Mouse (Mus musculus) hindbrain, embryonic 12.5 days (tissue): ENCODE measurements around the gene Pfpl. TPM values are rescaled to one million over a fixed set of nuclear protein-coding genes. Genes with fewer than 3 reads are reported as not detected.

Experiments used
- ATAC-seq: fragments of 200-750 bp; cut with Nextera tagmentation; 2 replicates; pipeline ENCODE4 v1.8.0; 2017; ENCODE audit warnings: moderate TSS enrichment; ENCODE audit not compliant: low FRiP score
- H3K27ac ChIP-seq: fragments of 300-500 bp; sonication (generic); 2 replicates; pipeline ENCODE4 v1.5.1; 2016; ENCODE audit warnings: mild to moderate bottlenecking
- H3K27me3 ChIP-seq: fragments of 300-500 bp; sonication (generic); 2 replicates; pipeline ENCODE4 v1.6.1; 2016; ENCODE audit warnings: mild to moderate bottlenecking
- H3K36me3 ChIP-seq: fragments of 300-500 bp; sonication (generic); 2 replicates; pipeline ENCODE4 v1.6.1; 2016; ENCODE audit warnings: mild to moderate bottlenecking
- H3K4me1 ChIP-seq: fragments of 300-500 bp; sonication (generic); 2 replicates; pipeline ENCODE4 v1.6.1; 2016
- H3K4me2 ChIP-seq: fragments of 300-500 bp; sonication (generic); replicated peaks from 2 replicates; pipeline ENCODE4 v1.6.1; 2016; ENCODE audit warnings: mild to moderate bottlenecking
- H3K4me3 ChIP-seq: fragments of 300-500 bp; sonication (generic); 2 replicates; pipeline ENCODE4 v1.5.1; 2016; ENCODE audit warnings: mild to moderate bottlenecking
- H3K9ac ChIP-seq: fragments of 300-500 bp; sonication (generic); 2 replicates; pipeline ENCODE4 v1.6.1; 2016; ENCODE audit warnings: mild to moderate bottlenecking, moderate library complexity
- H3K9me3 ChIP-seq: fragments of 300-500 bp; sonication (generic); replicated peaks from 2 replicates; pipeline ENCODE4 v1.6.1; 2016; ENCODE audit warnings: mild to moderate bottlenecking
- WGBS: fragments of 180-500 bp; shearing (Covaris S2); methylation state at CpG from one replicate; pipeline ENCODE4 v1.1.7; 2016; 5-methylcytosine and 5-hydroxymethylcytosine counted together
- polyA plus RNA-seq: library from polyadenylated mRNA; unstranded; fragments of >200 nt; fragmentation: Nextera tagmentation; extraction: Ambion mirVana; gene quantifications from 2 replicates; pipeline ENCODE4 v1.2.1, GENCODE M21; 2016

The Pfpl gene
- not detected in 2 replicates for polyA plus RNA-seq

DNA sequence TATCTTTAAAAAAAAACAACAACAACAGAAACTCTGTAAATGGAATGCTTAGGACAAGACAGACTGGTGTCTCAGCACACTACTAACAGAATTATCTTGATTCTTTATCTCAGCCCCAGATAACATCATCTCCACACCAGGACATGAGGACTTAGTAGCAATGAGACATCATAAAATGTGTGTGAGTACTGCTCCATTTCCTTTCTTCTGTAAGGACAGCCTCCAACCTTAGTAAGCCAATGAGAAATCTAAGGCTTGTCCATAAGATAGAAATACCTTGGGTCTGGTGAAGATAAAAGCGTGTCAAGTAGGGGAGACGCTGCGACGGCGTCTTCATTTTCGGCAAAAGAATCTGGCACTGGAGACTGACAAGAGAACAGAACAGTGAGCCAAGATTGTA is at the start of gene Pfpl:
TSS of gene Pfpl (plus strand) at position 301 of the 400 bp plus-strand sequence.
- Histone ChIP-seq H3K27ac (no peak within 1 kb of the TSS), H3K36me3 (no peaks in the 10 kb centered on the region), H3K27me3 (no peaks in the 10 kb centered on the region), H3K4me2 (no peak within 1 kb of the TSS), H3K4me3 (no peak within 1 kb of the TSS), H3K9ac (no peak within 1 kb of the TSS), H3K4me1 (no peaks in the 10 kb centered on the region), H3K9me3 (no peaks in the 10 kb centered on the region)
- 95% methylated on average over 6 of the region's 6 CpGs for WGBS
- no peak for ATAC-seq

DNA sequence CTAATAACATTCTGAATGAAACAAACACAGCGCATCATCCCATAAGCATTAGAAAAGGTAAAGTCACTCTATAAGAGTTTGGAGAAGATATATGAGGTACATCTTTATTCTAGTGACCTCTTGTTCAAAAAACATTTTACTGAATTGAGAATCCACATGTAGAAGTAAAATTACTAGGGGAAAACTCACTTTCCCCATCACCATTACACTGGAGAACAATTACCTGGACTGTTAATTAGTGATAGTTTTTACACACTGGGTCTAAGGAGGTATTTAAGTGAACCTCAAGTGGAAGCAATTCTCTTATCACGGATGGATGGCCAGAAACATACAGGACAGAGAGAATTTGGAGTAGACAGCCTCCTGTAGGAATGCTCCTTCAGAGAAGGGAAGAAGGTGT is 40.7 kb upstream of the Pfpl start, which contains the start of gene Olfr1440:
TSS of gene Olfr1440 (plus strand) at position 301 of the 400 bp plus-strand sequence.
- no peaks in the 10 kb centered on the region for H3K4me1 ChIP-seq
- ATAC-seq, result no peak
- H3K9ac ChIP-seq, result no peak within 1 kb of the TSS
- H3K9me3 ChIP-seq, result no peaks in the 10 kb centered on the region
- 91% methylated on average over 2 of the region's 2 CpGs for WGBS
- no peak within 1 kb of the TSS for H3K4me3 ChIP-seq
- no peak within 1 kb of the TSS for H3K4me2 ChIP-seq
- no peak within 1 kb of the TSS for H3K27ac ChIP-seq
- H3K27me3 ChIP-seq, result no peaks in the 10 kb centered on the region
- H3K36me3 ChIP-seq, result no peaks in the 10 kb centered on the region

DNA sequence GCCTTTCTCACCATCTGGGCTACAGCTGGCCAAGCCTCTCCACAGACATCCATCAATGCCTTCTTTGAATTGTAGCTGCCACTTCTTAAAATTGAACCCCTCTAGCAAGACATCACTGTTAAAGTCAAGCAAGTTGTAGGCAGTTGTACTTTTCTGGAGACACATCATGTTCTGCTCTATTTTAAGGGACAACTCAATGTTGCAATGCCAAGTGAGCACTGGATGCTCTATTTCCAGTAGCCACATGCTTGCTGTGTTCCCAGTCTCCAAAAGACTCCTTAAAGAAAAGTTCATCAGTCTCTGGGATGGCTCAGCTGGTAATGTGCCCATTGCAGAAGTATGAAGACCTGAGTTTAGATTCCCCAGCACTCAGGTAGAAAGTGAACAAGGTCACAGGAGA is 14.0 kb upstream of the Pfpl start:
- Histone ChIP-seq H3K9ac (no peak overlapping the region), H3K4me3 (no peak overlapping the region), H3K4me2 (no peak overlapping the region), H3K27ac (no peak overlapping the region), H3K36me3 (no peaks in the 10 kb centered on the region), H3K27me3 (no peaks in the 10 kb centered on the region), H3K9me3 (no peaks in the 10 kb centered on the region), H3K4me1 (no peaks in the 10 kb centered on the region)
- ATAC-seq, result no peak

DNA sequence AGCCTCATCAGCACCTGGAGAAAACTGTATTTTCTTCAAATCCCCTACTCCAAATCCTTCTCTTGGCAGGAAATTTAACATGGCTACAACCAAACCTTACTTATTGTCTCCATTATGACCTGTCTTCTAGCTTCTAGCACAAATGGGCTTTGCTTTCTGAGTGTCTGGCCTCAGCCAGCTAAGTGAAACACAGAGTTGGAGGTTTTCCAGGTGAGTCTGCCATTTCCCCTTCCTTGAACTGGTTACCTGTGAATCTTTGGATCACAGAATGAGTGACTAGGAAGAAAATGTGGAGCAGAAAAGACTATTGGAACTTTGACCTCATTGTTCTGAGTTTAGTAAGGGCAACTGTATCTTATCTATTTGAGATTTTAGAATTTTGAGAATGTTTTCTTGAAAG is 10.3 kb upstream of the Pfpl start, which contains the start of gene Olfr1441:
TSS of gene Olfr1441 (plus strand) at position 73 of the 400 bp plus-strand sequence.
- Histone ChIP-seq H3K36me3 (no peaks in the 10 kb centered on the region), H3K27me3 (no peaks in the 10 kb centered on the region), H3K4me3 (no peak within 1 kb of the TSS), H3K27ac (no peak within 1 kb of the TSS), H3K4me1 (no peaks in the 10 kb centered on the region), H3K9ac (no peak within 1 kb of the TSS), H3K4me2 (no peak within 1 kb of the TSS), H3K9me3 (no peaks in the 10 kb centered on the region)
- ATAC-seq, result no peak

DNA sequence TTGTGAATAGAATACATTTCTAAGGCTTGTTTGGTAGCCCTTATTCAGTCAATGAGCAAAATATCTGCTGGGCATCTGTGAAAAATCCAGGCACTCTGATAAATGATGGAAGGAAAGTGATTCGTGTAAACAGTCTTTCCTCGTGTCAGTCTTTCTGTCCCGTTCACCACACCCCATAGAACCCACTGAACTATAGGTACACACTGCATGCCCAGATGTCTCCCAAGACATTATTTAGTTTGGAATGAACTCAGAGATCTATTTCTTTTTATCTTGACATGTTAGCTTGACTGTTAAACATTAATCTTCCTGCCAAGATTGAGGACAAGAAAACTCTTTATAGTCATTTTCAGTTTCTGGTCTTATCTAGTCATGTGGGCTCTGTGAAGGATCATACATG is 9.4 kb upstream of the Pfpl start:
- H3K27ac ChIP-seq, result no peak overlapping the region
- no peaks in the 10 kb centered on the region for H3K4me1 ChIP-seq
- H3K36me3 ChIP-seq, result no peaks in the 10 kb centered on the region
- H3K9me3 ChIP-seq, result no peaks in the 10 kb centered on the region
- no peaks in the 10 kb centered on the region for H3K27me3 ChIP-seq
- 86% methylated on average over 3 of the region's 3 CpGs for WGBS
- H3K4me2 ChIP-seq, result no peak overlapping the region
- no peak overlapping the region for H3K9ac ChIP-seq
- no peak for ATAC-seq
- no peak overlapping the region for H3K4me3 ChIP-seq

DNA sequence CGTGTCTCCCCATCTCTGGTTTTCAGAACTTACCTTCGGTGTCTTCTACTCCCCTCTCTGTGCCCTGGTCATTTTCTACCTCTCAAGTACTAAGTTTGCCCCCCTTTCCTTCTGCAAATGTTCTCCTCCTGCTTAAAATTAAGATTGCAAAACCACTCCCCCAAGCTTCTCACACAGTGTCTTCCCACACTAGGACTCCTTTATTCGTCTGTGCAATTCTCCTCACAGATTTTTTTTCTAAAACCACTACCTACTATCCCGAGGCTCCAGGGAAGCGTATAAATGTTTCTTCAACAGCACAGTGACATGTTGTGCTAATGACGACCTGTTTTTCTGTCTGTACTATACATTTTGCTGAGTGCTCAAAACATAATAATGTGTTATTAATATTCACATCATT is 7.2 kb upstream of the Pfpl start:
- Histone ChIP-seq H3K4me1 (no peaks in the 10 kb centered on the region), H3K36me3 (no peaks in the 10 kb centered on the region), H3K27ac (no peak overlapping the region), H3K4me3 (no peak overlapping the region), H3K9me3 (no peaks in the 10 kb centered on the region), H3K4me2 (no peak overlapping the region), H3K27me3 (no peaks in the 10 kb centered on the region), H3K9ac (no peak overlapping the region)
- no peak for ATAC-seq
- WGBS, result 79% methylated on average over 6 of the region's 6 CpGs

DNA sequence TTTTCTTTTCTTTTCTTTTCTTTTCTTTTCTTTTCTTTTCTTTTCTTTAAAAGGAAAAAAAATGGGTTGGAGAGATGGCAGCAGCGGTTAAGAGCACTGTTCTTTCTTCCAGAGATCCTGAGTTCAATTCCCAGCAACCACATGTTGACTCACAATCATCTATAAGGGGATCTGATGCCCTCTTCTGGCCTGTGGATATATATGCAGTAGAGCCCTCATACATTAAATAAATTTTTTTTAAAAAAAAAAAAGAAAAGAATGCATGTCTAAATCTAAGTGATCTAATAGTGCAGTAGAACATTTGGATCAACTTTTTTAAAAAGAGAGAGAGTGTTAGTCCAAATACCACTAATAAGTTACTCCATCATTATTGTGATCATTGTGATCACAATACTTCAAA is 6.0 kb upstream of the Pfpl start:
- ATAC-seq, result no peak
- Histone ChIP-seq H3K4me1 (no peaks in the 10 kb centered on the region), H3K27me3 (no peaks in the 10 kb centered on the region), H3K36me3 (no peaks in the 10 kb centered on the region), H3K9ac (no peak overlapping the region), H3K4me3 (no peak overlapping the region), H3K4me2 (no peak overlapping the region), H3K27ac (no peak overlapping the region), H3K9me3 (no peaks in the 10 kb centered on the region)
- WGBS, result 80% methylated on average over 1 of the region's 1 CpGs

DNA sequence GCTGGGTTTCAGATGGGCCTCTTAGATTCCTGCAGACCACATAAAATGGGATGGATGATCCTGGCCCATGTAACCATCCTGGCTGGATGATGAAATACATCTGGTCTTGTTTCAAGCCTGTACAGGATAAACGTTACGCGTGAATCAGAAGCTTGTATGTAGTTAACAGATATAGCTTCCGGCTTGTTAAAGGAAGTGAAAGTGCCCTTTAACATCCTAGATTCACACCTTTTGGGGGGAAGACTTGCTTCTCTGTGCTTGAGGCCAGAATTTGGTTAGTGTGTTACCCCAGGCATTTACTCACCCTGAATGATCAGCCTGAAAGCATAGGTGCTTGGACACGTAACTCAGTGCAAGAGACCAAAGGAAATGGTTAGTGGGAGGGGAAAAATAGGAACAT is 604 bp upstream of the Pfpl start:
- Histone ChIP-seq H3K9me3 (no peaks in the 10 kb centered on the region), H3K4me3 (no peak overlapping the region), H3K9ac (no peak overlapping the region), H3K27ac (no peak overlapping the region), H3K36me3 (no peaks in the 10 kb centered on the region), H3K4me2 (no peak overlapping the region), H3K4me1 (no peaks in the 10 kb centered on the region), H3K27me3 (no peaks in the 10 kb centered on the region)
- 96% methylated on average over 5 of the region's 5 CpGs for WGBS
- no peak for ATAC-seq

DNA sequence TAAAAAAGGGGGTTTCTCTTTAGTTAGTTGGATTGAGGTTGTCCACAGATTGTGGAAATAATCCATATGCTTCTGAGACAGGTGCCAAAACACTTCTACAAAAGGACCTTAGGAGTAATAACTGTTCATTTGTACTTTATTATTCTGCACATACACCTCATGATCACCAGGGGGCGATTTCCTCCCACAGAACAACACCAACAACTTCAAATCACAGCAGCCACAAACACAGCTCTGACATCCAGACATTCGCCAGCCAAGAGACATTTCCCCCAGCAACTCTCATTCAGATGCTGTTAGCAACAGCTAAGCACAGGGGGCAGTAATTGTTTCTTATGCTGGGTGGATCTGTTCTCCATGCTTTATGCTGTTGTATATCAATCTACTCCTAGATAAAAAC is 5.3 kb downstream of the Pfpl start:
- Histone ChIP-seq H3K27me3 (no peaks in the 10 kb centered on the region), H3K9me3 (no peaks in the 10 kb centered on the region), H3K4me1 (no peaks in the 10 kb centered on the region), H3K9ac (no peak overlapping the region), H3K4me2 (no peak overlapping the region), H3K27ac (no peak overlapping the region), H3K36me3 (no peaks in the 10 kb centered on the region), H3K4me3 (no peak overlapping the region)
- 4% methylated on average over 2 of the region's 2 CpGs for WGBS
- peak; percentile 67 for ATAC-seq

DNA sequence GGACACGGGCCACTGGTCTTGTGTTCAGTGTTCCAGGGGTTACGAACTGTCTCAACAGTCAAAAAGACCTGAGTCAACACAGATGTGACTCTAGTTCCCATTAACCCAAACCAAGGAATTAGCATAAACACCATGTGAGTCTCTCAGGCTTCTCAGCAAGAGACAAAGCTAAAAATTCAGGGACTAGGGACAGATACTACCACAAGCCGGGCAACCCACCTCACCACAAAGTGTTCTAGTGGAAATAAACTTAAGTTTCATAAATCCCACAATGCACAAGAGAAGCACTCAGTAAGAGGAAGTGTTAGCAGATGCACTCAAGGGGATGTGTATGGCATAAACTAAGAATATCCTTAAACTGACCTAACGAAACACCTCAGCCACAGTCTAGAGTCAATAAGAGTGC is 7.3 kb downstream of the Pfpl start:
- ATAC-seq, result no peak

DNA sequence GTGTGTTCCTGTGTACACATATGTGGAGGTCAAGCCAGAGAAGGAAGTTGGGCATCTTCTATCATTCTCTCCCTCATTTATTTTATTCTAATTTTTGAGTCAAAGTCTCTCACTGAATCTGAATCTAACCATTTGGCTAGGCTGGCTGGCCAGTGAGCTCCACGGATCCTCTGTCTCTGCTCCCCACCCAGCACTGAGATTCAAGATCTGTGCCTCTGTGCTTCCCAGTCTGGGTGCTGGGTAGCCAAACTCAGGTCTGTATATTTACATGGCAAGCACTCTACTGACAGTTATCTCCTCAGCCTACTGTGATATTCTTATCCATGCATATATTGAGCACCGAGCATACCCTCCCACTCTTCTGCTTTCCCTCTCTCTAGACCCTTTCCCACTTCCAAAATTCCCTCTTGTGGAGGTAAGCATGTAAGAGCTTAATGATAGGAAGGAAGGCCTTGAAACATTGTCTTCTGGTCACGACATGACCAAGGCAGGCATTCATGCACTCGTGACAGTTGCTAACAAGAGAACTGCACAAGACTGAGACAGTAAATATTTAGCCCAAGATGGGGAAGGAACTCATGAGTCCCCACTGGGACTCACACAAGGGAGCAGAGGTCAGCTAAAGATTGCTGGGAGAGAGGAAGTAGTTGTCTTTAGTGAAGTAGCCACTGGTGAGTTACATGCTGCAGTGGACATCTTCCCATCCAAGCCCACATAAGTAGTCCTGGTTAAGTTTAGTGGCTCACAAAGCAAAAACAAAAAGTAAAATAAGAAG is 8.2 kb downstream of the Pfpl start:
- ATAC-seq, result no peak
- WGBS, result 84% methylated on average over 4 of the region's 4 CpGs
- H3K27me3 ChIP-seq, result no peaks in the 10 kb centered on the region

More for the DNA sequence above, 7.3 kb downstream of the Pfpl start:
- Histone ChIP-seq H3K4me1 (no peaks in the 10 kb centered on the region), H3K27me3 (no peaks in the 10 kb centered on the region), H3K27ac (no peak overlapping the region), H3K9ac (no peak overlapping the region), H3K4me2 (no peak overlapping the region), H3K9me3 (no peaks in the 10 kb centered on the region), H3K36me3 (no peaks in the 10 kb centered on the region), H3K4me3 (no peak overlapping the region)
- WGBS, result 84% methylated on average over 4 of the region's 4 CpGs

DNA sequence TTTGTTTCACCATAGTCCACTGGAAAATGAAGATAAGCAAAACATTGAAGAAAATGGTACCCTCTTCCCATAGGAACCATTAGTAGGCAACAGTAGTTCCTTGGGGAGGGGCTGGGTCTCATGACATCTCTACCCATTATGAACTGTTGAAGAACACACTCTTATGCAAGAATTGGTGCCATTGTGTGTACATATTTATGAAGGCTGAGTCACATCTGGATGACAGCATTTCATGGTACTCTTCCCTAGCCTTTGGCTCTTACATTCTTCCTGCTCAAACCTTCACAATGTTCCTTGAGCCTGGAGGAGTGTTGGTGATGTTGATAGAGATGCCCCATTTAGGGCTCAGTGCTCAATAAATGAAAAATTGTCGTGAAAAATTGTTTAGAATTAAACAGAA is 11.9 kb downstream of the Pfpl start:
- H3K9me3 ChIP-seq, result no peaks in the 10 kb centered on the region
- no peak overlapping the region for H3K4me3 ChIP-seq
- 57% methylated on average over 1 of the region's 1 CpGs for WGBS
- H3K36me3 ChIP-seq, result no peaks in the 10 kb centered on the region
- no peak overlapping the region for H3K9ac ChIP-seq
- H3K27me3 ChIP-seq, result no peaks in the 10 kb centered on the region
- ATAC-seq, result no peak
- H3K4me1 ChIP-seq, result no peaks in the 10 kb centered on the region
- no peak overlapping the region for H3K27ac ChIP-seq
- no peak overlapping the region for H3K4me2 ChIP-seq

More for the DNA sequence above, 8.2 kb downstream of the Pfpl start:
- Histone ChIP-seq H3K9me3 (no peaks in the 10 kb centered on the region), H3K4me3 (no peak overlapping the region), H3K4me1 (no peaks in the 10 kb centered on the region), H3K36me3 (no peaks in the 10 kb centered on the region), H3K27ac (no peak overlapping the region), H3K9ac (no peak overlapping the region), H3K4me2 (no peak overlapping the region)

DNA sequence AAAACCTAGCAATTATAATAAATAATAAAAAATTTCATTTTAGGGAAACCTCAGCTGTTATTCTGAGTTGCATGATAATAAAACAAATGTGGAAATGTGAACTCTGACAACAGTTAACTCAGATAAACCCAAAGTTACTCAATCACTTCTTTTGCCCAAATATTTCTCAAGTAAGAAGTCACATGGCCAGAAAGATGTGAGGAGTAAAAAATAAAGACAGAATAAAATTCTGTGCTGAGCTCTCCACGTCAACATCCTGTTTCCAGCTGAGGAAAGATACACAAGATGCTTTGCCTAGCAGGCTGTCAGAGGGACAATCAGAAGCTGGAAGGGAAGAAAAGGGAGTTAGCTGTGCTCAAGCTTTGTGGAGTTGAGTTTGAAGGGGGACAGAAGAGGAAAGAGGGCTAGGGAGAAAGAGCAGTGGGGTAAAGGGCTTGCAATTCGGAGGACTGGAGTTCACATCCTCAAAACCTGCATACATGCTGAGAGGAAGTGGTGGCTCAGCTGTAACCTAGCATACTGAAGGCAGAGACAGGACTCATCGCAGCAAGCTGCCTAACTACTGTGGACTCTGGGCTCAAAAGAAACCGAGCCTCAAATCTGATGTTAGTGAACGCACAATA is 12.5 kb downstream of the Pfpl start:
- ATAC-seq, result no peak
- Histone ChIP-seq H3K36me3 (no peaks in the 10 kb centered on the region), H3K9me3 (no peaks in the 10 kb centered on the region), H3K27ac (no peak overlapping the region), H3K4me3 (no peak overlapping the region), H3K27me3 (no peaks in the 10 kb centered on the region), H3K4me2 (no peak overlapping the region), H3K4me1 (no peaks in the 10 kb centered on the region), H3K9ac (no peak overlapping the region)
- WGBS, result 71% methylated on average over 5 of the region's 5 CpGs
